Mouse (Mus musculus): ENCODE results near the gene Fnip1.

Gene Fnip1

DNA sequence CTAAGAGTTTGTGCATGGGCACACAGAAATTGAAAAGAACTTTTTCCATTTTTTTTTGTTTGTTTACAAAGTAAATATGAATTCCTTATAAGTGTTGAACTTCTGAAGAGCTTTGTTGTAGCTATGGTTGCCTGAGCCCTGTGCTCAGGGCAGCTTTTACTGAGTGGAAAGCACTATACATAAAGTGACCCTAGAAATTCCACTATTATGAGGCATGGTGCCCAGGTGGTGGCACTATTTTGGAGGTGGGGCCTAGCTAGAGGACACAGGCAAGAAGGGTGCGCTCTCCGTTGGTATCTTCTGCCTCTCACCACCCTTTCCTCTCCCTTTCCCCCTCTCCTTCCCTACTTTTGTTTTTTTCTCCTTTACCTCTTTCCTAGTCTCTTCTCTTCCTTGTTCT lies 18.9 kb downstream of the Fnip1 start:
- in situ Hi-C loops (cut with MboI, MseI), result no loop called here

DNA sequence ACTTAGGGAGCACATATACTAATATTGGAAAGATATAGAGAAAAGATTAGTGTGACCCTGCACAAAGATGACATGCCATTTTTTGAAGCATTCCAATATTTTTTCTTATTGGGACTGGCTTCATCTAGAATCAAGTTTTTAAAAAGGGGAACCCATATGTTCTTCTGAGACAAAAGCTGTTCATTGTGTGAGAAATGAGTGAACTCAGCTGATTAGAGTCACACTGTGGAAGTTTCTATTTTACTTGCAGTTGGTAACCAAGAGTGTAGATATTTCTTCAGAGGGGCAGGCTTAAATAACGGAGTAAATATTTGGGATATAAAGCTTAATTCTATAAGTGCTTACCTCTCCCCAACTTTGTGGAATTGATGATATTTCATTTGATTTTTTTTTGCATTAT lies 20.2 kb downstream of the Fnip1 start:
- in situ Hi-C loops (cut with MboI, MseI), result no loop called here

DNA sequence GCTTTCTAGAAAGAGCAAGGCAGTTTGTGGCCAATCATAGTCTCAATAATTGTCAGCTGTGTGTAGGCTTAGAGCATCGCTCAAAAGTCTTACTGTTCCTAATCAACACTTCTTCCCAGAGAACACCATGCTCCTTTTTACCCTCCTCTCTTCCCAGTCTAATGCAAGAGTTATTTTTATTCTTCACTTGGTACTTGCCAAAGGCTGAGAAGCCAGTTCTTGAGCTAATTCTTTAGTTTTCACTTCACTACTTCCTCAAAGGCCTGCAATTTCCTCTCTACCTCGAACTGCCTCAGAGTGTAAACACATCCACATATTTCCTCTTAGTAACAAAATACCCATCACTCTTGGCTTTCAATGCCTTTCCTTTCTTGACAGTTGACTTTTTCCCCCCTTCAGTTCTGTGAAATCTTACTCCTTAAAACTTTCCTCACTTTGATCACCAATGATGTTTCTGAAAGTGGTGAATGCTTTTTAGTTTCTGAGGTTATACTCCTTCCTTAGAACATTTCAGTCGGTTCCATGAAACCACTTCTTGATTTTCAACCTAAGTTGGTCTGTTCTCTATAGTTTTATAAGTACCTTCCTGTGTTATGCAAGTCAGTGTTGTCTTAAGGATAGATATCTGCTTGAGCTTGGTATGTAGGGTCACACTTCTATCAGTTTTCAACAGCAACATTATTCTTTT lies 26.7 kb downstream of the Fnip1 start:
- in situ Hi-C loops (cut with MboI, MseI), result no loop called here

DNA sequence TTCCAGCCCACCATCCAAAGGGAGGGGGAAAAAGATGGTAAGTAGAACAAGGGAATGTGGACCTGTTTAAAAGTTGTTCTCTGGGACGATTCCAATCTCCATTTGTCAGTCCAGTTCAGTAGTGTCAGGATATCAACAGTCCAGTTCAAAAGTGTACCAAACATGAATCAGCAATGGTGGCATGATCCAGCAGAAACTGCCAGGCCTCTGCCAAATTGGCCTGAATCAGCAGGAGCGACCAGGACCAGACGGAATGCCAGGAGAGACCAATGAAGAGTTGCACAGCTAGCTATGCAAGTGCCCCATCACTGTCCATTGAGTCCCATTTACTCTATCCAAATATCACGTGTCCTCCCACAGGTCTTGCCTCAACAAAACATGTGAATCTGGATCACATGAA lies 34.2 kb downstream of the Fnip1 start:
- in situ Hi-C loops (cut with MboI, MseI), result loop anchor here (10.0 kb wide), 2 partner anchors 97 to 167 kb away; partner anchors contain the start of genes Acsl6 and Meikin

DNA sequence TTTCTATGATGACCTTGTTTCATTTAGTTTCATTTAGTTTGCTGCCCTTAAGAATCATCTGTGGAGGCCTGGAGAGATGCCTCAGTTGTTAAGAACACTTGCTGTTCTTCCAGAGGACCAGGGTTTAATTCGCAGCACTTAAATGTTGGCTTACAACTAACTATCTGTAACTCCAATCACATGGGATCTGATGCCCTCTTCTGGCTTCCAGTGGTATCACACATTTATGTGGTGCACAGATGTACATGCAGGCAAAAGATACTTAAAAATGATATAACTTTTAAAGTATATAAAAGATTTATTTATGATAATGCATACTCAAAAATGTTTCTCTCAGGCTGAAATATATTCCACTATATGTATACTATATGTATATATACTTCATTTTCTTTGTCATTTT lies 40.4 kb downstream of the Fnip1 start:
- in situ Hi-C loops (cut with MboI, MseI), result loop anchor here (10.0 kb wide), 2 partner anchors 104 to 174 kb away; partner anchors contain the start of genes Acsl6 and Meikin

DNA sequence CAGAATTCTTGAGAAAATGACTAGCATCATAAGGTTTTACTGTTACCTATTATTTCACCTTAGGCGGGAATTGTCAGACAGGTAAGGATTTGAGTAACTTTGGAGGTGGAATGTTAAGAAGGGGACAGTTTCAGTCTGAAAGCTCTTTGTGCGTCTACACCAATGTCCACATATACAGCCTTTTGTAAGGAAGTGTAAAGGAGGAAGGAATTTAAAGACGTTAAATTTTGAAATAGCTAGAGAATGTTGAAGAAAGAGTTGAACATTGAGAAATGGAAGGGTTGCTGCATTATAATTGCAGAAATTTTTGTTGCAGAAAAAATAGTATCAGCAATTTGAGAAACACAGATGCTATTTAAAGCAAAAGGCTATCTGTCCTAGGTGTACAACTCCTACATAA lies 48.0 kb downstream of the Fnip1 start:
- in situ Hi-C loops (cut with MboI, MseI), result no loop called here

DNA sequence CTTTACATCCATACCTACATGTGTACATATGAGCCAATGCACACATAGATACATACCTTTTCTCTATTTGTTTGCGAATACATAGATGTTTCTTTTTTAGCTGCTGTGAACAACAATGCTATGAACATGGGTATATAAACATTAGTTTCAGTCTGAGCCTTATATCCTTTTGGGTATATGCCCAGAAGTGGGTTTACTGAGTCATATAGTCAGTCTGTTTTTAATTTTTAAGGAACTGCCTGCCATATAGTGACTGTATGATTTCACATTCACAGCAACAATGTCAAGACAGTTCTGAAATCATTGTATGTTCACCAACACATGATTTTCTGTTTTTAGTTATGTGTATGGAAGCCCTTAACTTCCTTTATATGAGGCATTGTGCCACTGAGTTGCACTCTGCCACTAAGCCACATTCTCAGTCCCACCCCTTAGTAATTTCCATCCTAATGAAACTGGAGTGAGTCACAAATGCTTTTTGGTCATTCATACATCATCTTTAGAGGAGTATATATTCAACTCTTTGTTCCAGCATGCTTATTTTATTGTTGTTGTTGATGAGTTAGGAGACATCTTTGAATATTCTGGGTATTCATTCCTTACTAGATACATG lies 54.1 kb downstream of the Fnip1 start:
- in situ Hi-C loops (cut with MboI, MseI), result no loop called here

DNA sequence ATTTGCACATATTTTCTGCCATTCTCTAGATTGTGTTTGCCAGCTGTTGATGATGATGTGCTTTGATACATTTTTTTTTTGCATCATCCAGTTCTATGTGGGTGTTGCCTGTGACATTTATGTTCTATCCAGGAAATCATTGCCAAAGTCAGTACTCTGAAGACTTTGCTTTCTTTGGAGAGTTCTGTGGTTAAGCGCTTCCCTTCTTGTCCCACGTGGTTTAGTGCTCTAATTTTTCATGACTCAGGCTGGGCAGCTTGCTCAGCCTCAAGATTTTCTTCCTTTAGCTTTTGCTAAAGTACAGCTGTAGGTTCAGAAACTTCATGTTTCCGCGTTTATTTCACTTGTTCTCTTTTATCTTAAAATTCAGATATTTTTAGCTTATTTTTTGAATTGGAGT lies 54.6 kb downstream of the Fnip1 start:
- in situ Hi-C loops (cut with MboI, MseI), result no loop called here

DNA sequence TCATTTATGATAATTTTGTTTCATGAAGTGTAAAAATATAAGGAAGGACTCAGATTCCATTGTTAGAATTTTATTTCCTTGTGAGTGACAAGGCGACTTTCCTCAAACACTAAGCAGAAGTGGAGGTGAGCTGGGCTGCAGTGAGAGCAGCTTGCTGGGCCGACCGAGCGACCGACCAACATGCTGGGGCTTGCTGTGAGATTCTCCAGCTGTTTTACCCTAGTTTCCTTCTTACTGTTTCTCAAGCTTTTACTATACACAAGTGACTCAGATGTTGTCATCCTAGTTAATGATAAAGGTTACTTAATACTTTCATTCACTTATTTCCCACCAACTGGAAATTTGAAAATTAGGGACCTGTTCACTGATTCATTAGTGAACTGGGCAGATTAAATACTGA lies 61.8 kb downstream of the Fnip1 start:
- in situ Hi-C loops (cut with MboI, MseI), result no loop called here

DNA sequence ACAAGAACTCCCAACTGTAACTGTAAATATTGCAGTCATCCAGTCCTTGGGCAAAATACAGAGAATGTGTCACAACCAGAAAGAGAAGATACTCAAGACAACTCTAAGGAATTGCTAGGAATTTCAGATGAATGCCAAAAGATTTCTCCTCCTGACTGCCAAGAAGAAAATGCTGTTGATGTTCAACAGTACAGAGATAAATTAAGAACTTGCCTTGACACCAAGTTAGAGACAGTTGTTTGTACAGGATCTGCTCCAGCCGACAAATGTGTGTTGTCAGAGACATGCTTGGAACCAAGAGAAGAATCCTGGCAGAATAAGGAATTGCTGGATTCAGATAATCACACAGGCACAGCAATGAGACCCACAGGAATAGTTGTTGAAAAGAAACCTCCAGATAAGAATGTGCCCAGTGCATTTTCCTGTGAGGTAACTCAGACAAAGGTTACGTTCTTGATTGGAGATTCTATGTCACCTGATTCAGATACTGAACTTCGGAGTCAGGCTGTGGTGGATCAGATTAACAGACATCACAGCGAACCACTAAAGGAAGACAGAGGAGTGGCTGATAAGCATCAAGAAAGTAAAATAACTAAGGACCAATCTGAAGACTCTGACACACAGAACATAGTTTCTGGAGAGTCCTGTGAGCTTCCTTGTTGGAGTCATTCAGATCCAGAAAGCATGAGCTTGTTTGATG lies 64.7 kb downstream of the Fnip1 start:
- in situ Hi-C loops (cut with MboI, MseI), result no loop called here

DNA sequence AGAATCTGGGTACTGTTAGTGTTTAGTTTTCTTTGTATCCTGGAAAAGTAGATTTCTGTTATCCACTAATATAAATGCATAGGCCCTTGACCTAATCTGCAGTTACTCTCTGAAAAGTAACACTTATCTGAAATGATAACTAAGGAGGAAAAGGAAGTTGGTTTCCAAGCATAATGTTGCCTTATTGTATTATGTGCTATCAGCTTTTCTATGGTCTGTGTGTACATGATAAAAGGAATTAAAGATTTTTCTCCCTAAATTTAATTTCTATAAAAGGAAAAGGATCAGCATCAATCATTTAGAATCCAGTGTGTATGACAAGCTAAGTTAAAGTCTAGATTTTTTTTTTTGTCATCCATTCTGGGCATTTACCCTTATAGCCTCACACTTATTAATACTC lies 75.6 kb downstream of the Fnip1 start:
- in situ Hi-C loops (cut with MboI, MseI), result no loop called here

DNA sequence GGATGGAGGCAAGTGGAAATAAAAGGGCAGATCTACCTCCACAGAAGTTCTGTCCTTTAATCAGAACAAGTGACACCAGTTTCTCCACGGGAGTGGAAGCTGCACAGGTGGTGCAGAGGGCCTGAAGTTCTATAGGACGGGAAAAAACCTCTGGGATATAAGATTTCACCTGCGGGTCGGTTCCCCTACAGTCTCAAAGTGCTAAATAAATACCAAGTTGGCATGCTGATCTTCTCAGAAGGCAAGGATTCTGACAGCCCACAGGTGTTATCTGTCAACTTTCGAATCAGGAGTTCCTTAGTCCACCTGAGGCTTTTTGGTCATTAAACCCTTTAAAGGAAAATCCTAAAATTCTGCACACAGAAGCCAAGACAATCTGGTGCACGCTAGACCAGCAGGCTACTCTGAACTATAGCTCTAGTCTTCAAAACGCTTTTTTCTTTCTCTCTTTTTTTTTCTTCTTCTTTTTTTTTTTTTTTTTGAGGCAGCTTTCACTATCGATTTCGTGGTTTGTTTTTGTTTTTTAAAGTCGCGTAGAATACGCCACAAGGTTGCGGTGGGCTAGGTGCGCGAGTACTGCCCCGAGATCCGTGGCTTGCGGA lies 84.0 kb downstream of the Fnip1 start:
- in situ Hi-C loops (cut with MboI, MseI), result loop anchor here (10.0 kb wide), 1 partner anchor 87 kb away; the partner anchor contains the start of gene Fnip1

DNA sequence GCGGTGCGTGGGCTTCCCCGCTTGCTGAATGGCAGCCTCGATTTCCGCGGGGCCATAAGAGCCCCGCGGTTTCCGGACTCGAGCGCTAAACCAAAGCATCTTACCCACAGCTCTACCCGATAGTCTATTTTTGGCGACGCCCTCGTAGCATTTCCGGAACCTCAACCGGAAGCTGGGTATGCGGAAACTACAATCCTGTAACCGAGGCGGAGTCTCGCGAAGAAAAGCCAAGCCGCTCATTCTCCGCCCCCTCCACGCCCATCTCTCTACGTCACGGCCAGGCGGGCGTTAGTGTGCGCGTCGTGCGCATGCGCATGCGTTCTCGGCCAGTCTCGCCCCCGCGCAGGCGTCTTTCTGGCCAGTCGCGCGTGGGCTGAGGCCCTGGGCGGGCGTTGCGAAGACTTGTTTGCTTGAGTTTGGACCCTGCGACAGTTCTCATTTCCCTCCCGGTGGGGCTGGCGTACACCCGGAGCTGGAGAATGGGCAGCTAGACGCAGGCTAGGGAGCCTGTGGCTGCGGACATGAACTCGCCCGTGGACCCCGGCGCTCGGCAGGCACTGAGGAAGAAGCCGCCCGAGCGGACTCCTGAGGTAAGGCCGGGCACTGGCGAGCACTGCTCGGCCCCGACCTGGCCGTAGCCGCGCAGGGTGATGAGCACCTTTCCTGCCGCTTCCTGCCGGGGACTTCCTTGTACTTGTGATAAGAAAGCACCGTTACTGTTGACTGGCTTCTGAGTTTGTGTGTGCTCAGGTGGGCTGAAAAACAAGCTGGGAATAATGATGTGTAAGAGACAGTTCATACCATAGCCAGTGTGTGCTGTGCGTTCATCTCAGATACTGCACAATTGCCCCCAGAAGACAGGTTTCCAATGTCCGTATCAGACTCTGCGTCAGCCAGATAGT lies 84.8 kb downstream of the Fnip1 start, which contains the start of gene Rapgef6:
TSS of gene Rapgef6 (plus strand) at position 319 of the 902 bp plus-strand sequence.
- in situ Hi-C loops (cut with MboI, MseI), result loop anchor here (10.0 kb wide), 1 partner anchor 88 kb away; the partner anchor contains the start of gene Fnip1

DNA sequence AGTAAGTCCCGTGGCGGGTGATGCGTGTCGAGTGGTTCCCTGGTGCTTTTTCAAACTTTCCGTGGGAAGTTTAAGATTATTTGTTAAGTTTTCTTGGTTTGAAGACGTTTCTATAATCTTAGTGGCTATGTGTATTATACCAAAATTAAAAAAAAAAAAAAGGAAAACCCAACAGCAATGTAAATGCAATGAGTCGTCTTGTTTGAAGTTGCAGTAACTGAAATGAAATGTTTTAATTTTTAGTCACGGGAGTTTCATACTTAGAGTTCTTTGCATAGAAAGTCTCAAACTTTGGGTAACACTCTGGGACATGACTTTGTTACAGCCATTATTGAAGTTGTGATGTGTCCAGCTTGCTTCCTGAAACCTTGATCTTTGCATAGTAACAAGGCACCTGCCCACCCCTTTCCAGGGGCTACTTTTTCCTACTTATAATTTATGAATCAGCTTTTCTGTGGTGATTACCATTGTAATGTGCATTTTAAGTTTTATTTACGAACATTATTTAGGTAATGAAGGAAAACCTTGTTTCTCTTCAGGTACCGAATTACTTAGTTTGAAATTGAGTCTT lies 85.5 kb downstream of the Fnip1 start:
- in situ Hi-C loops (cut with MboI, MseI), result loop anchor here (10.0 kb wide), 1 partner anchor 89 kb away; the partner anchor contains the start of gene Fnip1

DNA sequence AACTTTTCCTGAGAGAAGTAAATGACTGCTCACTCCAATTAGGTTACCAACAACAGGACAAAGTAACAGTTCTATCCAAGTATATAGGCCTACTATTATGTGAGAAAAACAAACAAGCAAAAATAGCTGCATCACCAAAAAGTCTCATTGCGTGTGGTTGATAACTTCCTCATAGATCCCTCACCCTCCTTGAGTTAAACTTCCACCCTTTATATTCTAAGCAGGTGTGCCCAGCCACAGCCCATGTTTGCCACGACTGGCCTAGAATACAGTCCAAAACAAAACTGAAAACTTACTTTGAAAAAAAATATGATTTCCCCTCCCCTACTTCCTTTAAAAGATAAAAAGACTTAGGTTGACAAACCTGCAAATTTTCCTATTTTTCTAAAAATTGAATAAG lies 90.0 kb downstream of the Fnip1 start:
- in situ Hi-C loops (cut with MboI, MseI), result loop anchor here (10.0 kb wide), 1 partner anchor 93 kb away; the partner anchor contains the start of gene Fnip1

DNA sequence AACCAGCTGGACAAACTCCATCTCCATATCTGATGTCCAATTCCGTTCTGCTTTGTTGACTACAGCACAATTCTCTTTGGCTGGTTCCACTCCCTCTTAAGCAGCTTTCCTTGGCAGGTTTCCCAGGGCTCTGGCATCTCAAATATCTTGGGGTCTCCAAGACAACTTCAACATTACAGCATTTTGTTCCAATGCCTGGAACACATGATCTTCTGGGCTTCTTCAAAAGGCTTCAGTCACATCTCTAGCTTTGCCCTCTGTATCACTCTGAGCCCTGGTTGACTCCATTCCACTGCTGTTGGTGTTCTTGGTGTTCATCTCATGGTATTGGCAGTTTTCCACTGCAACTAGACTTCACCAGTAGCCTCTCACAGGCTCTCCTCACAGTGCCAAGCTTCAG lies 92.4 kb downstream of the Fnip1 start:
- in situ Hi-C loops (cut with MboI, MseI), result no loop called here

DNA sequence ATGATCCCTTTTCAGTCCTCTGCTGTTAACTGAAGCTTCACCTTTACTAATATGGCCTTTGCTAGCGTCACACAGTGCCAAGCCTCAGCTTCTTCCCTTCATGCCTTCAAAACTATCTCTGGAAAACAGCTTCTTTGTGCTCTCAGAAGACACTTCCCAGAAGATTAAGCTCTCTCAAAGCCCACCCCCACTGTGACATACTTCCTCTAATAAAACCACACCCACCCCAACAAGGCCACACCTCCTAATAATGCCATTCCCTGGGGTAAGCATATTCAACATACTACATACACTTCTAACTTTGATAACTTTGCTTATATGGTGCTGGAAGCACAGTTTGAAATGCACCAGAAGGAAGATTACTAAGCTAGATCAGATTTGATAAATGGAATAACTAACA lies 92.9 kb downstream of the Fnip1 start:
- in situ Hi-C loops (cut with MboI, MseI), result no loop called here

DNA sequence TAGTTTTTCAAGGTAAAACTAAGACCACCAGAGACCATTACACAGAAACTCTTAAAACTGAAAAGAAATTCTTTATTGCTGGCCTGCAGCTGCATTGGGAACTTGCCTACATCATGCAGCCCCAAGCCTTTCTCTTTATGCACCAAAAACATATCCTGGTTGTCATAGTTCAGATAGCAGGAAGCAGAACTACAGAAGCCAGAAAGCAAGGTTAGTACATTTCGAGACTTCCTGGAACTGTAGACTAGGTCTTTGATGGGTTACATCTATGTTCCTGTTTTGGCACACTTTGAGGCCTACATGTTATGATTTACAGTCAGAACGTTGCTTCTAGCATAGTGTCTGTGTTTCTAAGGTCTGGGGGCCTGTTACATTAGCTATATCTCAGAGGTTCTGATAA lies 95.8 kb downstream of the Fnip1 start:
- in situ Hi-C loops (cut with MboI, MseI), result no loop called here

DNA sequence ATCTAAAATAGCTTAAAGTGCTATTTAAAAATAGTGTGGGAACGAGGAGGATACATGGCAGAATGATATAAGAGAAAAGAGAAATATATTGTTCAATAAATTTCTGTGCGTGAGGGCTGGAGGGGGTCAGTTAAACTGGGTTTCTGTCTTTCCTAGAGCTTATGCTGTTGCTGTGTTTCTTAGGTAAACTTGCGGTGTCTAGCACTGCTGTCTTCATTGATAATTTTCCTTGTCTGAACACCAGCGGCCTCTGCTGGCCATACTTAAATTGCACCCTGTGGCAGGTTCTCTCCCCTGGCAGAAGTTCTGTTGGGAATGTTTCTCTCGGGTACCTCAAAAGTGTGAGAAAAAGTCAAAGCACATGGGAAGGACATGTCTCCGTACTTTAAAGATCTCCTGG lies 96.9 kb downstream of the Fnip1 start:
- in situ Hi-C loops (cut with MboI, MseI), result no loop called here

DNA sequence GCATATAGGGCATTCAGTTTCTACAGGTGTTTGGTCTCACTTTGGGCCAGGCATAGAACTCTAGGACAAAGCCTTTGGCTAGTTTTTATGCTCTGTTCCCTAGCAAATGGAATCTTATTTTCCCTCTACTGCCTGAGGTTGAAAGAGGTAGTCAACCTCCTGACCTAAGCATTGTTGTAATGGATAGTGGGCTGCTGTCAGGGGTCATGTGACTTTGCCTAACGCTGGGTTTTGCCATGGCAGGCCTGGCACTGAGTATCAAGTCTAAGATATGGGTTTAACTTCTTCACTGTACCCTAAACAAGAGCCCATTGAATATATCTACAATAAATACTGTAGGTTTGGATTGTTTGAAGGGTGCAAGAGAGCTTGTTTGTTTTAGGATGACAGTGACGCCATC lies 101.0 kb downstream of the Fnip1 start:
- in situ Hi-C loops (cut with MboI, MseI), result no loop called here

DNA sequence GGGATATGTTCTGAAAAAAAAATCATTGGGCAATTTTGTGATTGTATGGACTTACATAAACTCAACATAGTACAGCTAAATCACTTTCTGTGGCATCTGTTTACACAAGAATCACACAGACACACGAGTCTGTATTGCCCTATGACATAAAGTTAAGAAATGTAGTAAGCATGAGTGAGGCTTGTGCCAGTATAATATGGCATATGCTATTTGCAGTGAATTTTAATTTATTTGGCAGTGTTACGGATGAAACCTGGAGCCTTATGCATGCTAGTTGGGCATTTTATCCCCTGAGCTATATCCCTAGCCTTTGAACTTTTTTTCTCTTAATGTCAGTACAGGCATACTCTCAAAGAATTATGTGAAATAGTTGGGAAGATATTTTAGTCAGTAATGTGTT lies 101.5 kb downstream of the Fnip1 start:
- in situ Hi-C loops (cut with MboI, MseI), result no loop called here

Measured in regulatory T cell (primary cell).